Mouse (Mus musculus) forebrain, embryonic 14.5 days (tissue): ENCODE data around the gene Pp2d1. TPM values are rescaled to one million over a fixed set of nuclear protein-coding genes. Genes with fewer than 3 reads are reported as not detected.

Experiments
- ATAC-seq: fragments of 200-750 bp; cut with Nextera tagmentation; 2 replicates; pipeline ENCODE4 v1.8.0; 2017; ENCODE audit warnings: mild to moderate bottlenecking, moderate library complexity
- DNase-seq: peaks from one replicate; pipeline ENCODE4 v3.0.0-alpha.2; 2015; ENCODE audit warnings: low spot score
- H3K27ac ChIP-seq: fragments of 300-500 bp; sonication (generic); 2 replicates; pipeline ENCODE4 v1.5.1; 2014; ENCODE audit warnings: low read depth, mild to moderate bottlenecking, control low read depth, low read length, moderate library complexity
- H3K27me3 ChIP-seq: fragments of 300-500 bp; sonication (generic); replicated peaks from 2 replicates; pipeline ENCODE4 v1.6.1; 2014; ENCODE audit warnings: low read length, control low read depth, mixed read lengths; ENCODE audit not compliant: control insufficient read depth, insufficient read depth
- H3K36me3 ChIP-seq: fragments of 300-500 bp; sonication (generic); 2 replicates; pipeline ENCODE4 v1.6.1; 2014; ENCODE audit warnings: low read length, control low read depth; ENCODE audit not compliant: control insufficient read depth, insufficient read depth
- H3K4me1 ChIP-seq: fragments of 300-500 bp; sonication (generic); 2 replicates; pipeline ENCODE4 v1.6.1; 2014; ENCODE audit warnings: antibody characterized with exemption, low read length, control low read depth; ENCODE audit not compliant: control insufficient read depth, insufficient read depth
- H3K4me2 ChIP-seq: fragments of 300-500 bp; sonication (generic); 2 replicates; pipeline ENCODE4 v1.6.1; 2014; ENCODE audit warnings: mild to moderate bottlenecking, control low read depth, low read length
- H3K4me3 ChIP-seq: fragments of 300-500 bp; sonication (generic); 2 replicates; pipeline ENCODE4 v1.5.1; 2014; ENCODE audit warnings: low read depth, low read length, control low read depth
- H3K9ac ChIP-seq: fragments of 300-500 bp; sonication (generic); 2 replicates; pipeline ENCODE4 v1.6.1; 2014; ENCODE audit warnings: mild to moderate bottlenecking, low read length, control low read depth, moderate library complexity
- H3K9me3 ChIP-seq: fragments of 300-500 bp; sonication (generic); replicated peaks from 2 replicates; pipeline ENCODE4 v1.6.1; 2016; ENCODE audit warnings: low read length, control low read depth, mixed read lengths; ENCODE audit not compliant: control insufficient read depth
- WGBS: fragments of 180-500 bp; shearing (Covaris S2); extraction: QIAGEN DNeasy Blood & Tissue Kit; methylation state at CpG from one replicate; pipeline ENCODE4 v1.1.7; 2014; 5-methylcytosine and 5-hydroxymethylcytosine counted together
- polyA plus RNA-seq: library from polyadenylated mRNA; unstranded; fragments of >200 nt; fragmentation: Nextera tagmentation; extraction: Ambion mirVana; gene quantifications from 2 replicates; pipeline ENCODE4 v1.2.1, GENCODE M21; 2014

Gene Pp2d1
- polyA plus RNA-seq, 1 experiment from 2014 or later = 0.29 TPM

DNA sequence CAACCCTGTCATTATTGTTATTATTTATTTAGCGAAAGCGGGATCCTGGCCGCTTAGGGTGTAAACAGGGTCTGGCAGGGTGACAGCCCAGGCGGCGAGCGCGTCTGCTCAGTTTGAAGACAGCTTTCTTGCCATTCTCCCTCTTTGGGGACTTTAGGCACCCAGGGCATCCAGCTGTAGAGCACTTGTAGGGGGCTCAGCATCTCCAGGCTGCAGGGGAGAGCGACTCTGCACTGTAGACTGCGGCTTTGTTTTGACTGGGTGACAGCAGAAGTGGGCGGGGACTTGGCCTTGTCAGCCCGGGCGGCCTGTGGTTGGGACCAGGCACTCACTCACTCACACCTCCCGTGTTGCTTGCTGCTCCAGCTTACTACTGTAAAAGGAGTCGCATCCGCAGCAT, 28.9 kb upstream of the Pp2d1 start:
- Histone ChIP-seq H3K27me3 (no peaks in the 10 kb centered on the region), H3K9ac (peak overlapping the region; percentile 95), H3K36me3 (no peaks in the 10 kb centered on the region), H3K9me3 (no peaks in the 10 kb centered on the region), H3K4me1 (peaks cover 16% of the 10 kb centered on the region), H3K27ac (peak overlapping the region; percentile 98), H3K4me3 (peak overlapping the region; percentile 87), H3K4me2 (peak overlapping the region; percentile 81)
- ATAC-seq (peak; percentile 87), DNase-seq (peak; percentile 90)
- WGBS = 0% methylated on average over 15 of the region's 15 CpGs

DNA sequence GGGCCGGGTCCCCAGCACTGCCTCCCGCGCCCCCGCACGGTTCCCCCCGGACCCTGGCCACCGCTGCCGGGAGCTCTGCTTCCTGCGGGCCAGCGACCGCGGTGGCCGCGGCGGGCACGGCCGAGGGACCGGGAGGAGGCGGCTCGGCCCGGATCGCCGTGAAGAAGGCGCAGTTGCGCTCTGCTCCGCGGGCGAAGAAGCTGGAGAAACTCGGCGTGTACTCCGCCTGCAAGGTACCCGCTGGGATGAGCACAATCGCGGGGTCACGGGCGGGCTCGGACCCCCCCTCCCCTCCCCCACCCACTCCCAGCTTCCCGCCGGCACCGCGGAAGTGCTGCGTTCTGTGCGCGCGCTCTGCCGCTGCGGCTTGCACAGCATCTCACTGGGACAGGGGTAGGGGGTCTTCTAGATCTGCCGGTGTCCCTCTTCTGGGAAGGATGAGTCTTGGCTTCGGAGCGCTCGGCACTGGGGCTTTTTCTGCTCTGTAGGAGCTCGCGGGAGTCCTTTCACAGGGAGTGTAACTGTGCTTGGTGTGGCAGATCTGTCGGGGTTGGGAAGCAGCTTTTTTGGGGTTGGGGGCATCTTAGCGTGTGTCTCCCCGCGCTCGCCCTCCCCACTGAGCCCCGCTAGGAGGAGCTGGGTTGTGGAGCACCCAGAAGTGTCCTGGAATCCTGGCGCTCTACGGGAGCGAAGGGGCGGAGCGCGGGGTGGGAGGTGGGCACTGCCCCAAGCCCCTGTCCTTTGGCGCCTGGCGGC, 28.3 kb upstream of the Pp2d1 start:
- Histone ChIP-seq H3K27me3 (no peaks in the 10 kb centered on the region), H3K4me1 (peaks cover 16% of the 10 kb centered on the region), H3K27ac (peak overlapping the region; percentile 98), H3K9ac (peak overlapping the region; percentile 95), H3K4me3 (peak overlapping the region; percentile 87), H3K4me2 (peak overlapping the region; percentile 81), H3K36me3 (no peaks in the 10 kb centered on the region), H3K9me3 (no peaks in the 10 kb centered on the region)
- under 1% methylated on average over 50 of the region's 67 CpGs for WGBS
- peak; percentile 73 for ATAC-seq
- DNase-seq = peak; percentile 69

DNA sequence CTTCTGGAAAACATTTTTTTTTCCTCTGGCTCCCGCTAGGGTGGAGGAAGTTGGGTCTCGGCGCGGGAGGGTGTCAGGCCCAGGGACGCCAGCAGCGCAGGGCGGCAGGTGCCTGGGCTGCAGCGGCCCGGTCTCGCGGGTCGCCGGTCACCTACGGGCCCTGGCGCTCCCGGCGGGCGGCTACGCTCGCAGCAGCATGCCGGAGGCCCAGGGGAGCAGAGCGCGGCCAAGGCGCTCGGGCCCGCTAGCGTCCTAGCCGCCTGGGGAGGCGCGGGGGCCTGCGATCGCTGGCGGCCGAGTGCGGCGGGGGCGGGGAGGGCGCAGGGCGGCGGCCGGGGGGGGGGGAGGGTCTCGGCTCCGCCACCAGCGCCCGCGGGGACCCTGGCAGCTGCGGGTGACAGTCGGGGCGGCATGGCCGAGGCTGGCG, 27.7 kb upstream of the Pp2d1 start:
- H3K9ac ChIP-seq = peak overlapping the region; percentile 95
- ATAC-seq = peak; percentile 59
- H3K27ac ChIP-seq = peak overlapping the region; percentile 98
- H3K4me3 ChIP-seq = peak overlapping the region; percentile 87
- H3K4me1 ChIP-seq = peaks cover 16% of the 10 kb centered on the region
- peak overlapping the region; percentile 81 for H3K4me2 ChIP-seq
- peak; percentile 82 for DNase-seq
- under 1% methylated on average over 32 of the region's 51 CpGs for WGBS
- H3K36me3 ChIP-seq = no peaks in the 10 kb centered on the region
- H3K27me3 ChIP-seq = no peaks in the 10 kb centered on the region
- no peaks in the 10 kb centered on the region for H3K9me3 ChIP-seq

DNA sequence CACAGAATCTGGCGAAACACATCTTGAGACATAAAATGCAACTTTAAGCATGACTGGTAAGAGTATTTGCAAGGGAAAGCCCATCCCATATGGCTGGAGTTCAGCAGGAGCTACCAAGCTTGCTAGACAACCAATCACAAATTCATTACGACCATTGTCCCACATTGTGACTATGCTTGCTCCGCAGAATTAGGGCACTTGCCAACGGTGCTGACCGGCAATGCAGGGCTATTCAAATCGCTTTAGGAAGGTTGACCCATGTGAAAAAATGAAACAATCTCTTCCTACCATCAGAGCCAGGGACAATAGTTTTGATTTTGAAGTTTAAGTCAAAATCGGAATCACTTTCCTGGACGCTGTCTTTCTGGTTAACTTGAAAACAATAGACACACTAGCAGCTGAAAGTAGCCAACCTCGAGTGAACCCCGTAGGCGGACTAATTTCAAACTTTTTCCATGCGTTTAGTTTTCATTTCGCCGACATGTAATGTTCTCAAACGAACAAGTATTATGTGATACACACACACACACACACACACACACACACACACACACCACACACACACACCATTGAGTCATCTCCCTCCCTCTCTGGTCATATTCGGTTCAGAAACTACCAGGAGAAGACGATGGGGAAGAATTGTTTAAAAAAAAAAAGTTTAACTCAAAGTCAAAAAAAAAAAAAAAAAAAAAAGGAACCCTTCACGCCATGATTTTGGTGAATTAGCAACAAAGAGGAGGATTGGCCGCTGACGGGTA, 27.1 kb upstream of the Pp2d1 start, which contains the start of gene Kat2b:
Gene Kat2b, plus strand, starts transcription at position 701 of the 758 bp plus-strand sequence.
- Histone ChIP-seq H3K27ac (peak within 1 kb of the TSS; percentile 98), H3K4me3 (peak within 1 kb of the TSS; percentile 87), H3K9ac (peak within 1 kb of the TSS; percentile 95), H3K4me2 (peak within 1 kb of the TSS; percentile 81), H3K9me3 (no peaks in the 10 kb centered on the region), H3K36me3 (no peaks in the 10 kb centered on the region), H3K4me1 (peaks cover 16% of the 10 kb centered on the region), H3K27me3 (no peaks in the 10 kb centered on the region)
- ATAC-seq (no peak), DNase-seq (peak; percentile 62)
- 1% methylated on average over 20 of the region's 20 CpGs for WGBS

DNA sequence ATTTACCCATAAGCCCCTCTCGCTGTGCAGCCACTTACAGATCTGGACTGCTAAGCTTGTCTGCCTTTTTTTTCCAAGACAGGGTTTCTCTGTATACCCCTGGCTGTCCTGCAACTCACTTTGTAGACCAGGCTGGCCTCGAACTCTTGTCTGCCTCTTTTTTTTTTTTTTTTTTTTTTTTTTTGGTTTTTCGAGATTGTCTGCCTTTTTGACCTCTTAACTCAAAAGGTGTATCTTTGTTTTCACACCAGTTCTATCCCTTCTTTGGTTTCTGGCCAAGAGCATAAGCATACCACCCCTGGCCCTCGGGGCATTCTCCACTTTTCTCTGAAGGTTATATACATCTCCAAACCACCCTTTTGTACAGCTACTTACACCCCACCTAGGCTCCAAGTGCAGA, 25.6 kb upstream of the Pp2d1 start:
- peaks cover 16% of the 10 kb centered on the region for H3K4me1 ChIP-seq
- no peaks in the 10 kb centered on the region for H3K9me3 ChIP-seq
- no peak for DNase-seq
- no peak overlapping the region for H3K27ac ChIP-seq
- no peak for ATAC-seq
- no peak overlapping the region for H3K4me3 ChIP-seq
- H3K36me3 ChIP-seq = no peaks in the 10 kb centered on the region
- no peak overlapping the region for H3K9ac ChIP-seq
- H3K4me2 ChIP-seq = no peak overlapping the region
- 88% methylated on average over 4 of the region's 4 CpGs for WGBS
- H3K27me3 ChIP-seq = no peaks in the 10 kb centered on the region

DNA sequence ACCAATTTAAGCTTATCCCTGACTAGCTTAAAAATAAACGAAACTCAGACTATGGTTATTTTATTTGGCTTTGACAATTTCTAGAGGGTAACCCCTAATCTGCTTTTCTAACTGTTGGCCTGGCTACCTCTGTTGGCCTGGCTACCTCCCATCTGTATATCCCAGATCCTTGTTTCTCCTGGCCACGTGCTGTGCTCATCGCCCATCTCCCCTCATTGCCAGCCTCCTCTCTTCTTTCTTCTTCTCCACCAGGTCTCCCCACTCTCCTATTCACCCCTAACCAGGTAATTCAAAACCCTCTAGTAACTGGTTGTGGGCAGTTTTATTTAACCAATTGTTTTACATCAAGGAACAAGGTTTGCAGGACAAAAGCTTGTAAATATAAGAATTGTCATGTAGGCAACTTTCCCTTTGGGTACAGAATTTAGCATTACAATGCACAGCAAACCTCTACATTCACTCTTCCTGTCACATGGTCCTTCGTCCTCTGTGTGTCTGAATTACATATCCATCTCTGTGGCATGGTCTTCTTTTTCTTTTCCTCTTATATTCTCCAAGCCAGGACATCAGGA, 22.3 kb upstream of the Pp2d1 start:
- H3K27me3 ChIP-seq = no peaks in the 10 kb centered on the region
- 81% methylated on average over 4 of the region's 4 CpGs for WGBS
- H3K4me1 ChIP-seq = peaks cover 4% of the 10 kb centered on the region
- no peaks in the 10 kb centered on the region for H3K9me3 ChIP-seq
- DNase-seq (no peak), ATAC-seq (no peak)
- no peak overlapping the region for H3K4me3 ChIP-seq
- no peak overlapping the region for H3K4me2 ChIP-seq
- H3K27ac ChIP-seq = no peak overlapping the region
- H3K36me3 ChIP-seq = no peaks in the 10 kb centered on the region
- no peak overlapping the region for H3K9ac ChIP-seq

DNA sequence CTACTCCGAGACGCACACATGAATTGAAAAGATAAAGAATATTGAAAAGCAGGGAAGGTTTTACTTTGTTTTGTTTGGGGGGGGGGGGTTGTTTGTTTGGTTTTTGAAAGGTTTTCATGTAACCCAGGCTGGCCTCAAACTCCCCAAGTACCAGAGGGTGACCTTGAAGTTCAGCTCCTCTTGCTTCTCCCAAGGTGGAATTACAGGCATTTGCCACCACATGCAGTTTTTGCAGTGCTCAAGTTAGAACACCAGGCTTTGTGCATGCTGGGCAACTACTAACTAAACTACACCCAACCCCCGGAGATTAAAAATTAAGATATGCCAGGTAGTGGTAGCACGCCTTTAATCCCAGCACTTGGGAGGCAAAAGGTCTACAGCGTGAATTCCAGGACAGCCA, 20.4 kb upstream of the Pp2d1 start:
- DNase-seq (no peak), ATAC-seq (no peak)
- no peak overlapping the region for H3K27ac ChIP-seq
- H3K9me3 ChIP-seq = no peaks in the 10 kb centered on the region
- no peak overlapping the region for H3K4me3 ChIP-seq
- 94% methylated on average over 5 of the region's 5 CpGs for WGBS
- no peaks in the 10 kb centered on the region for H3K36me3 ChIP-seq
- no peak overlapping the region for H3K9ac ChIP-seq
- H3K27me3 ChIP-seq = no peaks in the 10 kb centered on the region
- H3K4me2 ChIP-seq = no peak overlapping the region
- no peaks in the 10 kb centered on the region for H3K4me1 ChIP-seq

DNA sequence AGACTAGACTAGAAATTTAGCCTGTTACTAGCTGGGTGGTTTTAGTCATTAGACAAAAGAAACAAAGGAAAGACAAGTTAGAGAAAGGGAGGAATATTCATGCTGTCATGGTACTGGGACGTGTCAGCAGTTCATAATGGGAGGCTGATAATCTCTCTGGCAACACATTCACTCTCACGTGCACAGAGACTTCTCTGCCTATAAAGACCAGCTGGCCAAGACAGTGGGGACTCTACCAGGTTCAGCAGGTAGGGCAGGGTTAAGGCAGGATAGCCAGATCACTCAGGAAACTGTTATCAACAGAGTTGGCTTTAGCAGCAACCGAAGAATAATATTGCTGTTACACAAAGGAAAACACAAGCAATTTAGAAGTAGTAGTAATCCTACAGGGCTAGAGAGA, 18.2 kb upstream of the Pp2d1 start:
- H3K9me3 ChIP-seq = no peaks in the 10 kb centered on the region
- DNase-seq (no peak), ATAC-seq (no peak)
- no peak overlapping the region for H3K4me2 ChIP-seq
- H3K4me3 ChIP-seq = no peak overlapping the region
- H3K9ac ChIP-seq = no peak overlapping the region
- 54% methylated on average over 3 of the region's 3 CpGs for WGBS
- no peaks in the 10 kb centered on the region for H3K36me3 ChIP-seq
- H3K27ac ChIP-seq = no peak overlapping the region
- H3K4me1 ChIP-seq = no peaks in the 10 kb centered on the region
- no peaks in the 10 kb centered on the region for H3K27me3 ChIP-seq
